Mouse (Mus musculus) thymus, adult 2 months (tissue): ENCODE measurements around the gene Tnf. TPM values are rescaled to one million over a fixed set of nuclear protein-coding genes. Genes with fewer than 3 reads are reported as not detected.
"Not testable (repeated sequence)": the region's sequence is repeated elsewhere in the genome, so short reads cannot be mapped to it uniquely, and the experiment has no call there.

Experiments
- DNase-seq: peaks from one replicate; pipeline ENCODE4 v3.0.0; 2021
- H3K27ac ChIP-seq: fragments of 200-500 bp; 2 replicates; pipeline ENCODE4 v1.5.1; 2012; ENCODE audit warnings: low read length, control low read depth; ENCODE audit not compliant: control insufficient read depth, insufficient read depth
- H3K27me3 ChIP-seq: fragments of 200-500 bp; 2 replicates; pipeline ENCODE4 v1.6.1; 2012; ENCODE audit warnings: mild to moderate bottlenecking, low read length, moderate library complexity, mixed read lengths; ENCODE audit not compliant: control insufficient read depth, insufficient read depth
- H3K36me3 ChIP-seq: fragments of 200-500 bp; 2 replicates; pipeline ENCODE4 v1.6.1; 2012; ENCODE audit warnings: mild to moderate bottlenecking, low read length, moderate library complexity; ENCODE audit not compliant: control insufficient read depth, insufficient read depth
- H3K4me1 ChIP-seq: fragments of 200-500 bp; replicated peaks from 2 replicates; pipeline ENCODE4 v1.6.1; 2012; ENCODE audit warnings: low read length; ENCODE audit not compliant: control insufficient read depth, insufficient read depth
- H3K4me3 ChIP-seq: fragments of 200-500 bp; 2 replicates; pipeline ENCODE4 v1.5.1; 2012; ENCODE audit warnings: mild to moderate bottlenecking, low read length, control low read depth, moderate library complexity; ENCODE audit not compliant: control insufficient read depth, insufficient read depth
- CTCF ChIP-seq: fragments of 200-500 bp; IDR thresholded peaks from 2 replicates; pipeline ENCODE4 v1.5.1; 2012; ENCODE audit warnings: mild to moderate bottlenecking, control low read depth, low read length, moderate library complexity, borderline replicate concordance; ENCODE audit not compliant: control insufficient read depth, poor library complexity, insufficient read depth; ENCODE audit errors: extremely low read depth
- POLR2A ChIP-seq: fragments of 200-500 bp; IDR thresholded peaks from 2 replicates; pipeline ENCODE4 v1.6.1; 2012; ENCODE audit warnings: mild to moderate bottlenecking, low read length, control low read depth, moderate library complexity; ENCODE audit not compliant: control insufficient read depth, poor library complexity, insufficient read depth; ENCODE audit errors: extremely low read depth
- WGBS: fragments of 180-500 bp; shearing (Covaris S2); methylation state at CpG from one replicate; pipeline ENCODE4 v1.1.7; 2018; 5-methylcytosine and 5-hydroxymethylcytosine counted together
- polyA plus RNA-seq: library from polyadenylated mRNA; depleted of rRNA; stranded (reverse); fragments of >200 nt; gene quantifications from 2 replicates; pipeline ENCODE4 v1.2.3, GENCODE M21; 2012

Gene Tnf
- polyA plus RNA-seq, 1 experiment: 11.4 TPM

DNA sequence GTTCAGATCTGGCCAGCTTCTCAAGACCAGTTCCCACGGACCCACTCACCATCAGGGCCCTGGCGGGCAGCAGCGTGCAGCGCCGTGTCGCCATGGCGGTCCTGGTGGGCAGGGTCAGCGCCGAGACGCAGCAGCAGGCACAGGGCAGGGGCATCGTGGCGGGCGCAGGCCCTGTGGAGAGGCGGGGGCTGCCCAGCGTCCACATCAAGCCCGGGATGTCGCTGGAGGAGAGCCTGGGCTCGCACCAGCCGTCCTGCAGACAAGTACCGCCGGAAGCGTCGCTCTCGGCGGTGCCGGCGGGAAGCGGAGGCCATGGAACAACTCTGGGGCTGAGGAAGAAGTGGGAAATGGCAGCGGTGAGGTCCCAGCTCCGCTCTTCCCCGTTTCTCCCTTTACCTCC, 33.1 kb upstream of the Tnf start:
- WGBS: 10% methylated on average over 31 of the region's 31 CpGs
- Histone ChIP-seq H3K27ac (peak overlapping the region; percentile 86), H3K4me3 (peak overlapping the region; percentile 82), H3K4me1 (peaks cover 31% of the 10 kb centered on the region), H3K36me3 (no peaks in the 10 kb centered on the region; the same call in 1 of the 2 replicates), H3K27me3 (no peaks in the 10 kb centered on the region)
- TF ChIP-seq CTCF (peak; percentile 35; the same call in 1 of the 2 replicates), POLR2A (no peak)
- DNase-seq: peak; percentile 59

DNA sequence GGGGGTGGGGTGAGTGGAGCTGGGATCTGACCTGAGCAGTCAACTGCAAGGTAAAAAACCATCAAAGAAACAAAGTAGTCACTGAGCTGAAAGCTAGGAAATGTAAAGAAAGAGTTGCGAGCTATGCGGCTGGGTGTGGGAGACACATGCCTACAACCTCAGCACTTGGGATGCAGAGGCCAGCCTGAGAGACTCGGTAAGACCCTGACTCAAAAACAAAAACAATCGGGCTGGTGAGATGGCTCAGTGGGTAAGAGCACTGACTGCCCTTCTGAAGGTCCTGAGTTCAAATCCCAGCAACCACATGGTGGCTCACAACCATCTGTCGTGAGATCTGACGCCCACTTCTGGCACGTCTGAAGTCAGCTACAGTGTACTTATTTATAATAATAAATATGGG, 32.3 kb upstream of the Tnf start:
- not testable (repeated sequence) for H3K4me3 ChIP-seq, DNase-seq, H3K36me3 ChIP-seq, H3K27me3 ChIP-seq
- H3K27ac ChIP-seq: peak overlapping the region; percentile 97
- H3K4me1 ChIP-seq: peaks cover 31% of the 10 kb centered on the region
- 43% methylated on average over 7 of the region's 7 CpGs for WGBS

- 19% methylated on average over 18 of the region's 18 CpGs for WGBS
- DNase-seq: no peak
- Histone ChIP-seq H3K27me3 (no peaks in the 10 kb centered on the region), H3K4me1 (peaks cover 31% of the 10 kb centered on the region), H3K4me3 (peak within 1 kb of the TSS; percentile 29), H3K36me3 (peaks cover 4% of the 10 kb centered on the region; the same call in 1 of the 2 replicates), H3K27ac (peak within 1 kb of the TSS; percentile 97)
- TF ChIP-seq POLR2A: no peak
- TF ChIP-seq CTCF: no peak
Measured at GRCm38 (mm10) chr17:35233114-35233980, 31.5 kb upstream of the Tnf start, which contains the start of gene Atp6v1g2. Gene Atp6v1g2, plus strand, starts transcription at chr17:35233660.

DNA sequence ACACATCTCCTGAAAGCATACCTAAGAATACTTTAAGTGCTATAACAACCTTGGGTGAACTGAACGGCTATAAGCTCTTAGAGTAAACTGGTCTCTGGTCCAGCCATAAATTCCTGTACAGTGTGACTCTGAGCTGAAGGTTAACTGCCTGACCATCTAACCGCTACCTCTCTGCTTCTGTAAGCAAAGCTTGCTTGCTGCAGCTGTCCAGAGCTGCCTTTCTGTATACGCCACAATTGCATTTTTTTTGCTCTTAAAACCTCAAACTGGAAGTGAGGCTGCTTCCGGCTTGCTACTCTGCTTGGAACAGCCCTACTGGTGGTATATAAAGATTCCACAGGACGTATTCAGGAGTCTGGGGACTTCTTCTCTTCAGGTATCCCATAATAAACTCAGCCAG, 30.9 kb upstream of the Tnf start:
- peak; percentile 61 for DNase-seq
- WGBS: 4% methylated on average over 5 of the region's 5 CpGs
- H3K27me3 ChIP-seq: no peaks in the 10 kb centered on the region
- TF ChIP-seq CTCF: no peak
- peak overlapping the region; percentile 97 for H3K27ac ChIP-seq
- H3K36me3 ChIP-seq: peaks cover 4% of the 10 kb centered on the region; the same call in 1 of the 2 replicates
- peak overlapping the region; percentile 29 for H3K4me3 ChIP-seq
- peaks cover 36% of the 10 kb centered on the region for H3K4me1 ChIP-seq

DNA sequence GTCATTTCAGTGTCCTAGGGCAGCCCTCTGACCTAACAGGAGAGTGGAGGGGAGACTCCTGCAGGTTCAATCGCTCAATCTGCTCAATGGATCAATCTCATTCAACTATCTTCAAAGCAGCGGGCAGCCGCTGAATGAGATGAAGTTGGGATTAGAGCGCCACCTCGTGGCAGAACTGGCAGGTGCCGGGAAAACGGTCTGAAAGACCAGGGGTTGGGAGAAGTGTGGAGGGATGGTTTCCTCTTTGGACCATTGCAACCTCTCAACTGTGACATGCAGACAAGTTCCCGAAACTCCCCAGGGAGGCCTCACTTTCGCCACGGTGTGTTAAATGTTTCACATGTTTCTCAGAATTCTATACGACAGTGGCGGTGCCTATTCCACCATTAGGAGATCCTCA, 30.2 kb upstream of the Tnf start:
- Histone ChIP-seq H3K27me3 (no peaks in the 10 kb centered on the region), H3K4me3 (peak overlapping the region; percentile 29), H3K36me3 (peaks cover 4% of the 10 kb centered on the region; the same call in 1 of the 2 replicates), H3K4me1 (peaks cover 41% of the 10 kb centered on the region), H3K27ac (peak overlapping the region; percentile 97)
- DNase-seq: peak; percentile 88
- 4% methylated on average over 12 of the region's 12 CpGs for WGBS
- peak; percentile 25; the same call in 1 of the 2 replicates for TF ChIP-seq POLR2A
- TF ChIP-seq CTCF: peak; percentile 97

DNA sequence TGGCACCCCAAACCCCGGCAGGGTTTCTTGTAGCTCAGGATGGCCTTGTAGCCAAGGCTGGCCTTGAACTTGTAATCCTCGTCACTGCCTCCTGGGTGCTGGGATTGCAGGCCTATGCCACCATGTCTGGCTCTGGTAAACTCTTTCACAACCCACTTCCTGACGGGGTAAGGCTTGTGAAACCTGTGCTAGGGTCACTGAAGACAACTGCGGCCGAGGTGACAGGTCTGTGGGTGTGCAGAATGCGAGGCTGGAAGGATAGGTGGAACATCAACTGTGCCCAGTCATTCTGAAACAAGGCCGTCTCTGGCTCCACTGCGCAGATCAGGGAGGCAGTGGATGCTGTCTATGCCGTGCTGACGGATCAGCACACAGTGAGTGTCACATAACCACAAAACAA, 29.2 kb upstream of the Tnf start:
- no peak for TF ChIP-seq CTCF
- no peak for TF ChIP-seq POLR2A
- Histone ChIP-seq H3K4me3 (no peak overlapping the region), H3K36me3 (peaks cover 4% of the 10 kb centered on the region; the same call in 1 of the 2 replicates), H3K4me1 (peaks cover 42% of the 10 kb centered on the region), H3K27ac (no peak overlapping the region), H3K27me3 (no peaks in the 10 kb centered on the region)
- DNase-seq: no peak
- WGBS: 90% methylated on average over 10 of the region's 10 CpGs

GRCm38 (mm10) chr17:35226561-35227046, 24.8 kb upstream of the Tnf start:
- Histone ChIP-seq H3K27ac (peak overlapping the region; percentile 24), H3K27me3 (no peaks in the 10 kb centered on the region), H3K4me1 (peaks cover 35% of the 10 kb centered on the region), H3K4me3 (no peak overlapping the region), H3K36me3 (peaks cover 4% of the 10 kb centered on the region; the same call in 1 of the 2 replicates)
- DNase-seq: no peak
- TF ChIP-seq CTCF (no peak), POLR2A (no peak)
- 61% methylated on average over 14 of the region's 14 CpGs for WGBS
